Mouse (Mus musculus) E14TG2a.4 (cell line): ENCODE results near the gene Taf11.

Source experiments
- CTCF ChIP-seq: conservative IDR thresholded peaks from 2 replicates; pipeline ENCODE4 v1.5.1; 2014; ENCODE audit warnings: low read length
- NANOG ChIP-seq: IDR thresholded peaks from 2 replicates; pipeline ENCODE4 v1.6.1; 2014; ENCODE audit warnings: borderline replicate concordance, low read length, mixed read lengths
- POU5F1 ChIP-seq: IDR thresholded peaks from 2 replicates; pipeline ENCODE4 v1.6.1; 2014; ENCODE audit warnings: low read length, borderline replicate concordance

- TF ChIP-seq CTCF (no peak), POU5F1 (no peak), NANOG (no peak)
Measured at GRCm38 (mm10) chr17:27857649-27858475, 51.8 kb downstream of the Taf11 start.
